Mouse (Mus musculus) adrenal gland, adult 18-20 months (tissue): ENCODE measurements at regions not wholly inside any gene's neighbourhood (a gene's known extent, or its start where the extent isn't known, plus 50 kb on each side); places are given as distances from the start of the nearest gene placed in this dataset.

Experiments
- DNase-seq, 2 experiments: peaks; one replicate each; pipeline ENCODE4 v3.0.0; 2021 to 2022; ENCODE audit warnings: low spot score in 2 of 2

GRCm38 (mm10) chr13:83207513-83207912 is 296.3 kb upstream of the Mef2c start:
- no peak for DNase-seq

GRCm38 (mm10) chr13:83208111-83208510 is 295.7 kb upstream of the Mef2c start:
- DNase-seq, result no peak

GRCm38 (mm10) chr13:83214811-83215210 is 289.0 kb upstream of the Mef2c start:
- DNase-seq, result no peak

- DNase-seq, result no peak
Measured at GRCm38 (mm10) chr13:83216454-83216853, 287.4 kb upstream of the Mef2c start.

GRCm38 (mm10) chr13:83252452-83252851 is 251.4 kb upstream of the Mef2c start:
- DNase-seq, result no peak

GRCm38 (mm10) chr13:83266591-83266990 is 237.2 kb upstream of the Mef2c start:
- no peak for DNase-seq

GRCm38 (mm10) chr13:83268663-83269062 is 235.2 kb upstream of the Mef2c start:
- DNase-seq, result no peak

- no peak for DNase-seq
Measured at GRCm38 (mm10) chr13:83278695-83279094, 225.1 kb upstream of the Mef2c start.

- no peak for DNase-seq
Measured at GRCm38 (mm10) chr13:83307696-83308095, 196.1 kb upstream of the Mef2c start.

GRCm38 (mm10) chr13:83328488-83328887 is 175.3 kb upstream of the Mef2c start:
- DNase-seq, result no peak

GRCm38 (mm10) chr13:83333728-83334127 is 170.1 kb upstream of the Mef2c start:
- no peak for DNase-seq

- DNase-seq, result no peak
Measured at GRCm38 (mm10) chr13:83344611-83345319, 159.1 kb upstream of the Mef2c start.

- DNase-seq, result no peak
Measured at GRCm38 (mm10) chr13:83355341-83355740, 148.5 kb upstream of the Mef2c start.

- no peak for DNase-seq
Measured at GRCm38 (mm10) chr13:83360529-83360928, 143.3 kb upstream of the Mef2c start.

- DNase-seq, result no peak
Measured at GRCm38 (mm10) chr13:83376097-83376797, 127.6 kb upstream of the Mef2c start.

GRCm38 (mm10) chr13:83378644-83379043 is 125.2 kb upstream of the Mef2c start:
- no peak for DNase-seq

GRCm38 (mm10) chr13:83382609-83383008 is 121.2 kb upstream of the Mef2c start:
- no peak for DNase-seq

- no peak for DNase-seq
Measured at GRCm38 (mm10) chr13:83394773-83395172, 109.1 kb upstream of the Mef2c start.

- no peak for DNase-seq
Measured at GRCm38 (mm10) chr13:83399381-83399780, 104.5 kb upstream of the Mef2c start.

- DNase-seq, result no peak
Measured at GRCm38 (mm10) chr13:83439619-83440436, 64.0 kb upstream of the Mef2c start.

- DNase-seq, result no peak
Measured at GRCm38 (mm10) chr13:83444277-83444676, 59.6 kb upstream of the Mef2c start.

- DNase-seq, result no peak
Measured at GRCm38 (mm10) chr13:83450820-83451219, 53.0 kb upstream of the Mef2c start.
